Mouse (Mus musculus): ENCODE measurements around the gene Tigd3.

- TF ChIP-seq GATA1 (IDR thresholded peaks at IDR 0.05; ENCODE audit: low read length) (no peak), TAL1 (IDR thresholded peaks at IDR 0.05; ENCODE audit: low read length) (no peak)
Measured at GRCm38 (mm10) chr19:5878362-5878722, 15.6 kb downstream of the Tigd3 start.

Measured in erythroblast, embryonic 14.5 days (primary cell).